Mouse (Mus musculus): ENCODE data around the gene Cacng6.
A peak's percentile ranks its signal among the peaks of the same experiment; 100 is the strongest.

Cacng6 gene

GRCm38 (mm10) chr7:3420466-3420865, 3.5 kb upstream of the Cacng6 start:
- DNase-seq (ENCODE audit: low spot score), result no peak

GRCm38 (mm10) chr7:3421297-3421696, 2.7 kb upstream of the Cacng6 start:
- DNase-seq (ENCODE audit: low spot score), result no peak

- no peak for DNase-seq (ENCODE audit: low spot score)
Observed at GRCm38 (mm10) chr7:3422051-3422450, 1.9 kb upstream of the Cacng6 start.

DNA sequence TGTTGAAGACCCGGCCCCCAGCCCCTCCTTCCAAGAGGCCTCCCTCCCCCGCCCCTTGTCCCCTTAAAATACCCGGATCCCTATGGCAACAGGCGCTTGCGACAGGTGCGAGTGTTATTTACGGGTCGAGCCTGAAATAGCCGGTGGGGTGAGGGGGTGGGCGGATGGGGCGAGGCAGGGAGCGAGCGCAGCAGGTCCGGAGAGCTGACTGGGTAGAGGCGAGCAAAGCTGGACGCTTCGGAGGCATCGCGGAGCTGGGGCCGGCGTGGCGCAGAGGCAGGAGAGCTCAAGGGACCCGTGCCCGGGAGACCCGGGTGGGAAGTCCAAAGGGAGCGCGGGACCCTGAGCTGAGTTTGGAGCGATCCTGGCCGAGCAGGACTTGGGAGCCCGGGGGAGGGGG, 565 bp upstream of the Cacng6 start:
- no peak for DNase-seq (ENCODE audit: low spot score)

GRCm38 (mm10) chr7:3425141-3425540, 1.1 kb downstream of the Cacng6 start:
- no peak for DNase-seq (ENCODE audit: low spot score)

DNA sequence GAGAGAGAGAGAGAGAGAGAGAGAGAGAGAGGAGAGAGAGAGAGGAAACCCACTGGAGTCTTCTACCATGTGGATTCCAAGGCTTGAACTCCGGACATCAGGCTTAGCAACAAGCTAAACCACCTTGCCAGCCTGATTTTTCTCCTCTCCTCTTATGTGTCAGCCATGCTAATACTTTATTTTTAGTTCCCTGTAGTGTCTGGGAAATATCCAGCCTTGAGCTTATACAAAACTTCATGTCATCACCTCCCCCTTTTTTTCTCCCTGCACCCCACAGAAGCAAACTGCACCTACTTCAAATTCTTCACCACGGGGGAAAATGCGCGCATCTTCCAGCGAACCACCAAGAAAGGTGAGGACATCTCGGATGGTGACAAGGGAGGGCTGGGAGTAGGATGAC, 6.2 kb downstream of the Cacng6 start:
- DNase-seq (ENCODE audit: low spot score), result no peak

GRCm38 (mm10) chr7:3432066-3432465, 8.1 kb downstream of the Cacng6 start:
- DNase-seq (ENCODE audit: low spot score), result no peak

DNA sequence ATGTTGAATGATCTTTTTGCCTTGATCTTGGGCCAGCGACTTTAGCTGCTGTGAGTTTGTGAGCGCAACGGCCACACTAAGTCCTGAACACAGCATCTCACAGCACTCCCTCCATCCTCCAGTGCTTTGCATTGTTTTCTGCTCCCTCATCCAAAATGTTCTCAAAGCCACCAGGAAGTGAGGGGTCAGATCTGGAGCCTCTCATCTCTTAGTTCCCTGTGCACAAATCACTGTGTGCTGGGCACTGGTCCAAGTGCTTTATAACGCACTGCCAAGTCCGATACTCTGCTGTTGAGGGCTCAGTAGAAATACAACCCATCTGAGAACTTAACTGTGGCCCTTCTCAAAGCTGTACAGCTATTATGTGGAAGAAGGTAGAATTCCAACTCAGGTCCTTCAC, 13.9 kb downstream of the Cacng6 start:
- DNase-seq (ENCODE audit: low spot score), result no peak

DNA sequence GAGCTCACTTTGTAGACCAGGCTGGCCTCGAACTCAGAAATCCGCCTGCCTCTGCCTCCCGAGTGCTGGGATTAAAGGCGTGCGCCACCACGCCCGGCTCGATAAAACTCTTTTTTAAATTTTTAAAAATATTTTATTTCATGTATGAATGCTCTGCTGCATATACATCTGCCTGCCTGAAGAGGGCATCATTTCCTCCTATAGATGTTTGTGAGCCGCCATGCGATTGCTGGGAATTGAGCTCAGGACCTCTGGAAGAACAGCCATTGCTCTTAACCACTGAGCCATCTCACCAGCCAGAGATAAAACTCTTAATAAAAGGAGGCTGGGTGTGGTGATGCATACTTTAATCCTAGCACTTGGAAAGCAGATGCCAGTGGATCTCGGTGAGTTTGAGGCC, 16.0 kb downstream of the Cacng6 start:
- no peak for DNase-seq (ENCODE audit: low spot score)

DNA sequence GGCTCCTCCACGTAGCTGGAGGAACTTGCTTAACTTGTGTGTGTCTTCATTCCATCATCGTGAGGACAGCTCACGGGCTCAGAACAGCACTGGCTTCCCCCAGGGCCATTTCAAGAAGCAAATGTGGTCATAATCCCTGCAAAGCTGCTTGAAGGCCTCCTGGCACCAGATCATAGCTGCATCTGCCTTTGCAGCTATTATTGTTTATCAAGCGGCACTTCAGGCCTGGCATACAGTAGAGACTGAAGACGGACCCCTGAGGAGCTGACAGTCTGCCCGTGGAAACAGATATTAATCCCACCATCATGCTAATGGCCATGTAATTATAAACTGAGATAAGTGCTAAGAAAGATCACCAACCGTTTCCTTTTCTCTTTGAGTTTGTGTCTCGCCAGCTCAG, 16.5 kb downstream of the Cacng6 start:
- no peak for DNase-seq (ENCODE audit: low spot score)

- no peak for DNase-seq (ENCODE audit: low spot score)
Observed at GRCm38 (mm10) chr7:3442476-3443062, 18.6 kb downstream of the Cacng6 start.

DNA sequence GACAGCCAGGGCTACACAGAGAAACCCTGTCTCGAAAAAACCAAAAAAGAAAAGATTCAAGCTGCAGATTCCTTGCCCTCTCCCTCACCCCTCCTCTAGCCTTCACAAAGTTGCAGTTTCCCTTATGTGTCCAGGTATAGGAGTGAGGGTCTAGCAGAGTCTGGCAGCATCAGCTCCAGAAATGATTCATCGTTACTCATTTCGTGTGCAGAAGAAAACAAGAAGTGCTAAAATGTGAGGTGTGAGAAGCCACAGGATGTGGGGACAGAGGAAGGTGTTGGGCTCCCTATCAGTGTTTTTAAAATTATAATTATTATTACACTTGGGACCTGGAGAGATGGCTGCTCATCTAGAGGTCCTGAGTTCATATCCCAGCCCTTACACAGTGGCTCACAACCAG, 20.7 kb downstream of the Cacng6 start:
- DNase-seq (ENCODE audit: low spot score), result no peak

- DNase-seq (ENCODE audit: low spot score), result no peak
Observed at GRCm38 (mm10) chr7:3446584-3446983, 22.6 kb downstream of the Cacng6 start.

GRCm38 (mm10) chr7:3447026-3447425, 23.0 kb downstream of the Cacng6 start:
- DNase-seq (ENCODE audit: low spot score), result no peak

DNA sequence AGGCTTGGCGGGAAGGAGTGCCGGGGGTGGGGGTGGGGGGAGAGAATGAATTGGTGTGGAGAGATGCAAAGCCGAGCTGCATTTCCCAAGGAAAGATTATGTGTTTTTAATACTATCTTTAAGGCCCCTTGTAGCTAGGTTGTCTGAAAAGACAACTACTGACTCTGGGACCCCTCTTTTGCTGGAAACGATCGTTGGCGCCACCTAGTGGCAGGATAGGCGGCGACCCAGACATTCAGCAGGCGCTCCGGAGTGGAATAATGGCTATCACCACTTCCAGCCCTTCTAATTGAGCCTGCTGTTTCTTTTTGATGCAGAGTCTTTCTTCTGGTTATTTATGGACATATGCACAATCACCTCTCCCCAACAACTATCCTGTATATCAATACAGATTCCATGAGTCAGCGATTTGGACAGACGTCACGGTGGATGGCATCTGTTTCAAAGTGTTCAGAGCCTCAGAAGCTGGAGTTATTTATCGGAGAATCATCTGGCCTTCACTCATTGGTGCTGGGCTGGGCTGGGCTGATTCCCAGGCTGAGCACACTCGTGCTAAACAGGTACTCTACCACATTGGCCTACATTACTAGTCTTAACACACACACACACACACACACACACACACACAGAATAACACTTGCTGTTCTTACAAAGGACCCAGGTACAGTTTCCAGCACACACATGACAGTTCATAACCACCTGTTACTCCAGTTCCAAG, 24.9 kb downstream of the Cacng6 start:
- peak; percentile 73 for DNase-seq (ENCODE audit: low spot score)

DNA sequence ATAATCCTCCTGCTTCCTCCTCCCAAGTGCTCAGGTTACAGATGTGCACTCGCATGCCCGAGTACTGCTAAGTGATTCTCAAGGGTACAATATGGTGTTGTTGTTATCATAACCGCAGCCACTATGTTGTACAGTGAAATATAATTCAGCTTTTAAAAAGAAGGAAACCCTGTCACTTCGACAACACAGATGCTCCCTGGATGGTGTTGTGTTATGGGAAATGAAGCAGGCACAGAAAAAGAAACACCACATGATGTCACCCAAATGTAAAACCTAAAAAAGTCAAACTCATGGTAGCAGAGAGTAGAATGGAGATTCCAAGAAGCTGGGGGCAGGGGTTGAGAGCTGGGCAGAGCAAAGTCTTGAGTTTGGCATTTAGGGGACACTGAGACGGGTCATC, 26.7 kb downstream of the Cacng6 start:
- no peak for DNase-seq (ENCODE audit: low spot score)

DNA sequence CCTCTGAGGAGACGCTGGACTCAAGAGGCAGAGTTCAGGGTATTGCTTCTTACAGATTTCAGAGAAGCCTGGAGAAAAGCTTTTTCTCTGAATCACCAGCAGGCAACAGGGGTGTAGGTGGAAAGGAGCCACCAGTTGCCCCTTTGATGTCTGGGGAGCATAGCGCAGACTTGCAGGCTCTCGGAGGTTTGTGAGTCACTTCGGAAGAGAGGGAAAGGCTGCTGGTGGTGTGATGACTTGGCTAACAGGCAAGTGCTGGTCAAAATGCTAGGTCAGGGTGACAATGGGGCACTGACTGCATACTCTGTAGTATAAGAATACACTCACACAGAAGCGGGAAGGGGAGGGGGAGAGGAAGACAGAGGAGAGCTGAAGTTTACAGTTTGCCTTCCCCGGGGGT, 27.2 kb downstream of the Cacng6 start:
- DNase-seq (ENCODE audit: low spot score), result no peak

GRCm38 (mm10) chr7:3452821-3453485, 29.0 kb downstream of the Cacng6 start:
- no peak for DNase-seq (ENCODE audit: low spot score)

DNA sequence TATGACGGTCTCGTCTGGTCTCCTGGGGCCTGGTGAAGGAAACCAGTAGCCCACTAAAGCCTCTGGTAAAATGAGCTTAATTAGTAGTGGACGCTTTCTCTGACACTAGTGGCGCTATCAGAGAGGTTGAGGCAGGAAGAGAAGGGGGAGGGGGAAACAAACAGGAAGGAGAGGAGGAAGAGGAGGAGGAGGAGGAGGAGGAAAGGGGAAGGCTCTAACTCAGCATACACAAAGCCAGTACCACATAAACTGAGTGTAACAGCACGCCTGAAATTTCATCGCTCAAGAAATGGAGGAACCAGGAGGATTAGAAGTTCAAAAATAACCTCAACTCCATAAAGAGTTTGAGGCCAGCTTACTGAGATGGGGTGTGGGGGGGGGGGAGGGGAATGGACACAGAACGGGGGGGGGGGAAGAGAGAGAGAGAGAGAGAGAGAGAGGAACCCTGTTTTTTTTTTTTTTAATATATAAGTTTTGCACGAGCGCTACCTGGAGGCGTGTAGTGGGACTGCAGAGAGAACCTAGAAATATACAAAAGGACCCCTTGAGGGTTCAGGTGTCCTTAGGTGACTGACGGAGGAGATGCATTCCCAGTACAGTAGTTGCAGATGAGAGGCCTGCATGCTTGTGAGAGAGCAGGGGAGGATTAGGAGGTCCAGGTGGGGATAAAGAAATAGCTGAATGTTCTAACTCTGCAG, 29.6 kb downstream of the Cacng6 start:
- DNase-seq (ENCODE audit: low spot score), result no peak

DNA sequence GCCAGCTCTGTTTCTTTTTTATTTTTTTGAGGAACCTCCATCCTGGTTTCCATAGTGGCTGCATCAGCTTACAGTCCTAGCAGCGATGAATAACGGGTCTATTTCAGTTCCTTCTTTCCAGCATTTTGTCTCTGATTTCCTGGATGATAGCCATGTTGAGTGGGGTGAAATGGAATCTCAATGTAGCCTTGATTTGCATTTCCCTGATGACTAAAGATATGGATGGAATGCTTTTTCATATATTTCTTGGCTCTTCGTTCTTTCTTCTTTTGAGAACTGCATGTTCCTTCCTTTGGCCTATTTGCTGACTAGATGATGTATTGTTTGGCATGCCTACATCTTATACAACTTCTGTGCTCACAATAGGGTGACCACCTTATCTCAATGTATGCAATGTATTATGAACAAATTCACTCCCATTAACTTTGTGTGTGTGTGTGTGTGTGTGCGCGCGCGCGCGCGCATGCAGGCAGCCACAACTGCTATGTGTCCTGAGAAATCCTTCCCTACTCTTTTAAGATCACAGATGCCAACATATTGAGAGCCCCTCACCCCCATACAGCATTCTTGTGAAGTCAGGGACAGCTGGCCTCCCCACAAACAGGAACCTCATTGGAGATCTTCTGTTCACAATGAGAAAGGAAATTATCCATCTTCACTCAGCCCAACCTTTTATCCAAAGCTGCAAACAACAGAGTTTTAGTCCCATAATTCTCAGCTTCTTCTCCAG, 33.3 kb downstream of the Cacng6 start:
- no peak for DNase-seq (ENCODE audit: low spot score)

DNA sequence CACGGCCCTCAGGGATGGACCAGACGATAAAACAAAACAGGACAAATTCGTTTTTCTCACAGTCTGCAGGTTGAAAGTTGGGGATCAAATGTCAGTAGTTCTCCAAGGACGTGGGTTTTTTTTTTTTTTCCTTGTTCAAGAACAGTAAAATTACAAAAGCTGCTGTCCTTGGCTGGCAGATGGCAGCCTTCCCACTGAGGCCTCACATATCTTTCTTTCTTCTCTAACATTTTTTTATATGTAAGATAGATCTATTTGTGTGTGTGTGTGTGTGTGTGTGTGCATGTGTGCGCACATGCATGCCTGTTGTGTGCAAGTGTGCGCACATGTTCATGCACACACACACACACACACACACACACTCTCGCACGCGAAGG, 33.8 kb downstream of the Cacng6 start:
- DNase-seq (ENCODE audit: low spot score), result no peak

DNA sequence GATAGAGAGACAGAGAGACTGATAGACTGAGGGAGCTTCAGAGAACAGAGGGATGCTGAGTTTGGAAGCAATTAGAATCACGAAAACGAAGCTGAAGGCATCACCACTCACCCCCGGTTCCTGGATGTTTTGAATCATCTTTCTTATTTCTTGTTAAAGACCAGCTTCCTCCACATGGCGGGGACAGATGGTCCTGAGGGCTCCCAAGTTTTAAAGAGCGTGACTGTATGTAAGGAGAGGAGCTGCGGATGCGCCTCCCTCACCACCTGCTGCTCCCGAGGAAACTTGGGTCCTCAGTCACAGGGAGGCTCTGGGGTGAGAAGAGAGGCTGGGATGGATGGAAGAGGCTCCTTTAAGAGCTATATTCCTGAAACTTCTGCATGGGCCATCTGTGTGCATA, 36.3 kb downstream of the Cacng6 start:
- no peak for DNase-seq (ENCODE audit: low spot score)
